Mouse (Mus musculus) lung, embryonic 16.5 days (tissue): ENCODE measurements at regions not wholly inside any gene's neighbourhood (a gene's known extent, or its start where the extent isn't known, plus 50 kb on each side); places are given as distances from the start of the nearest gene placed in this dataset.

Source experiments
- ATAC-seq: fragments of 200-750 bp; cut with Nextera tagmentation; 2 replicates; pipeline ENCODE4 v1.8.0; 2017; ENCODE audit warnings: low read depth, mild to moderate bottlenecking, moderate library complexity
- H3K27ac ChIP-seq: fragments of 300-500 bp; sonication (generic); 2 replicates; pipeline ENCODE4 v1.5.1; 2014; ENCODE audit warnings: mild to moderate bottlenecking, control low read depth, low read length
- H3K27me3 ChIP-seq: fragments of 300-500 bp; sonication (generic); 2 replicates; pipeline ENCODE4 v1.6.1; 2014; ENCODE audit warnings: low read depth, low read length, mixed read lengths; ENCODE audit not compliant: control insufficient read depth, insufficient read depth
- H3K36me3 ChIP-seq: fragments of 300-500 bp; sonication (generic); 2 replicates; pipeline ENCODE4 v1.6.1; 2014; ENCODE audit warnings: low read length; ENCODE audit not compliant: control insufficient read depth, insufficient read depth
- H3K4me1 ChIP-seq: fragments of 300-500 bp; sonication (generic); replicated peaks from 2 replicates; pipeline ENCODE4 v1.6.1; 2014; ENCODE audit warnings: low read length, mixed read lengths; ENCODE audit not compliant: control insufficient read depth, insufficient read depth
- H3K4me2 ChIP-seq: fragments of 300-500 bp; sonication (generic); 2 replicates; pipeline ENCODE4 v1.6.1; 2014; ENCODE audit warnings: low read depth, low read length, control low read depth
- H3K4me3 ChIP-seq: fragments of 300-500 bp; sonication (generic); 2 replicates; pipeline ENCODE4 v1.5.1; 2014; ENCODE audit warnings: mild to moderate bottlenecking, low read length, control low read depth
- H3K9ac ChIP-seq: fragments of 300-500 bp; sonication (generic); 2 replicates; pipeline ENCODE4 v1.6.1; 2014; ENCODE audit warnings: low read length, control low read depth
- H3K9me3 ChIP-seq: fragments of 300-500 bp; sonication (generic); 2 replicates; pipeline ENCODE4 v1.6.1; 2016; ENCODE audit warnings: low read length; ENCODE audit not compliant: control insufficient read depth
- WGBS: fragments of 180-500 bp; shearing (Covaris S2); extraction: QIAGEN DNeasy Blood & Tissue Kit; methylation state at CpG from one replicate; pipeline ENCODE4 v1.1.7; 2014; 5-methylcytosine and 5-hydroxymethylcytosine counted together

DNA sequence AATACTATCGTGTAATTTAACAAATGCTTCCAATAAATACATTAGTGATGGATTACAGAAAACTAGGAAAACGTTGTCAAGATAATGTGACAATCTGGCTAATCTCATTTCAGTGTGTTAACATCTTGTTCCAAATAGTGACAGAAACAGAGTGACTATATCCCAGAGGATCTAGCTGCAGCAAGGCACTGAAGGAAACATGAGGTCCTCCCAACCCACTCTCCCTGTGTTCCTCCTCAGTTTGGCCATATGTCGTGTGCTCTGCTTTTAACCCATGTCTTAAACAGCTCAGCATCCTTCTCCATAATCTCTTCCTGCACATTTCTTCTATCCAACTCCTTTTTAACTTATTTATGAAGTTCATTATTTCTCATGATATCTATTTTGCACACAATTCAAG is 223.6 kb upstream of the Lyplal1 start:
- Histone ChIP-seq H3K27me3 (no peaks in the 10 kb centered on the region), H3K4me3 (no peak overlapping the region), H3K4me1 (peaks cover 4% of the 10 kb centered on the region), H3K9ac (no peak overlapping the region), H3K9me3 (no peaks in the 10 kb centered on the region), H3K36me3 (no peaks in the 10 kb centered on the region), H3K4me2 (no peak overlapping the region), H3K27ac (no peak overlapping the region)
- no peak for ATAC-seq
- 70% methylated on average over 3 of the region's 3 CpGs for WGBS

DNA sequence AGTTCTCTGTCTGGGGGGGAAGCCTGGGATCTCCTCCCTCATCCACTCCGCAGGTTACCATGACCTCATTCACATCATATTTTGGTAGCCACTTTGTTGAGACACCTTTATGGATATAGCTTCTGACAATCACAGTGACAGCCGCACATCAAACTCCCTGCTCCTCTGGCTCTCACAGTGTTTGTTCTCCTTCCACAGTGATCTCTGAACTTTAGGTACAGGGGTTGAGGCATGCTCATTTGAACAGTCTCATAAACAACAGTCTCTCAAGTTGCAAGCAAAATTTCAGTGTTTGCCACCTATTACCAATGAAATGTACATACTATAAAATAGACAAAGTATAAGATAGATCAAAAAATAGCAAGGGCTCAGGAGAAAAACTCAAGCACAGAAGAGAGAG is 200.2 kb upstream of the Lyplal1 start:
- H3K4me2 ChIP-seq: no peak overlapping the region
- H3K36me3 ChIP-seq: no peaks in the 10 kb centered on the region
- 71% methylated on average over 2 of the region's 2 CpGs for whole genome bisulfite sequencing
- no peaks in the 10 kb centered on the region for H3K27me3 ChIP-seq
- H3K9ac ChIP-seq: no peak overlapping the region
- no peaks in the 10 kb centered on the region for H3K9me3 ChIP-seq
- no peak overlapping the region for H3K4me3 ChIP-seq
- no peak for ATAC-seq
- no peak overlapping the region for H3K27ac ChIP-seq
- no peaks in the 10 kb centered on the region for H3K4me1 ChIP-seq

DNA sequence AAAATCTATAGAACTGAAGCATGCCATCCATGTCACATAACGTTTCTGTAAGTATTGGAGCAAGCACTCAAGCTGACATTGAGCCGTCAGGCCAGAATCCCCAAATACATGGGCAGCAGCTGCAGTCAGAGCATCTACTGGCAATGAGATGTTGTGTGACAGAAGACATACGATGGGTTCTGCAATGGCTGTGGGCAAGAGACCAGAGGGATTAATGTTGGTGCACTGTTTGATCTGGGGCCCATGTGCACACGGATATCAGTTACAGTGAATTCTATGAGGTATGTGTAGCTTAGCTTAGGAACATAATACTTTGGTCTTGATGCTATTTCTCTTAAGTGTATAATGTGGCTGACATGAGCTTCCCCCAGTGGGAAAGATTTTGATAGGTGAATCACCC is 197.1 kb upstream of the Lyplal1 start:
- ATAC-seq: no peak
- Histone ChIP-seq H3K36me3 (no peaks in the 10 kb centered on the region), H3K27ac (no peak overlapping the region), H3K27me3 (no peaks in the 10 kb centered on the region), H3K4me3 (no peak overlapping the region), H3K9ac (no peak overlapping the region), H3K9me3 (no peaks in the 10 kb centered on the region), H3K4me2 (no peak overlapping the region), H3K4me1 (no peaks in the 10 kb centered on the region)
- 61% methylated on average over 4 of the region's 4 CpGs for WGBS

DNA sequence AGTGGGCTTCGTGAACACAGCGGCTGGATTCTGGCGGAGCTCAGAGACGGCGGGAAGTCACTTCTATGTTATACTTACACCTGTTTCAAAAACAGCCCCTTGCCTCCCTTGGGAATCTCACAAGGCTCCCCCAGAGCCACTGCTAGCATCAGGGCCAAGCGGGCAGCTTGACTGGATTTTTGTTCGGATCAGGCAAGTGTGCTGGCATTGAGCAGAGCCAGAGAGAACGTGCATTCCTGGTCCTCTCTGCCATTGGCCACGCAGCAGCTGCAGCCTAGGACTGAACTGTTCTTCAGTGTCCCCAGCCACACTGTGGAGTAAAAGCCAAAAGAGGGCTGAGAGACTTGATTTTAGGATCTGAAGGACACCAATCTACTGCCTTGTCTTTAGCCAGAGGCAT is 195.6 kb upstream of the Lyplal1 start:
- no peak overlapping the region for H3K27ac ChIP-seq
- ATAC-seq: no peak
- WGBS: 87% methylated on average over 9 of the region's 9 CpGs

DNA sequence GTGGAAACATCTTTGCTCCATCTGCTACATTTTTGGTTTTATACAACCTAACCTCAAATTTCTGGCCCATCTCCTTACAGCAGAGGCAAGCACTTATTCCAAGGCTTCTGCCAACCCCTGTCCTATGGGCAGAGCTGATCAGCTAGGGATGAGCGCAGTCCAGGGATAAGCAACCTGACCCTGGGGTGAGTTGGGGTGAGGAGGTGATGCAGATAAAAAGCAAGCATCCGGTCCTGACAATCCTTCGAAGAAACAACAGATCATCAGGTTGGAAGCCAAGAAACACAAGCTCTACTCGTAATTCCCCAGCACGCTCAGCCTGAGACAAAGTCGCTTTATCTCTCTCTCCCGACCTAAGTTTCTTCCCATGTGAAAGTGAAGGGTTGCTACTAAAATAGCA is 194.9 kb upstream of the Lyplal1 start:
- 59% methylated on average over 7 of the region's 7 CpGs for WGBS
- Histone ChIP-seq H3K4me2 (no peak overlapping the region), H3K9me3 (no peaks in the 10 kb centered on the region), H3K27ac (no peak overlapping the region), H3K36me3 (no peaks in the 10 kb centered on the region), H3K27me3 (no peaks in the 10 kb centered on the region), H3K4me1 (no peaks in the 10 kb centered on the region), H3K4me3 (no peak overlapping the region), H3K9ac (no peak overlapping the region)
- no peak for ATAC-seq

More for the DNA sequence above, 195.6 kb upstream of the Lyplal1 start:
- H3K4me1 ChIP-seq: no peaks in the 10 kb centered on the region
- H3K27me3 ChIP-seq: no peaks in the 10 kb centered on the region
- no peak overlapping the region for H3K4me3 ChIP-seq
- H3K4me2 ChIP-seq: no peak overlapping the region
- no peaks in the 10 kb centered on the region for H3K9me3 ChIP-seq
- H3K36me3 ChIP-seq: no peaks in the 10 kb centered on the region
- no peak overlapping the region for H3K9ac ChIP-seq

DNA sequence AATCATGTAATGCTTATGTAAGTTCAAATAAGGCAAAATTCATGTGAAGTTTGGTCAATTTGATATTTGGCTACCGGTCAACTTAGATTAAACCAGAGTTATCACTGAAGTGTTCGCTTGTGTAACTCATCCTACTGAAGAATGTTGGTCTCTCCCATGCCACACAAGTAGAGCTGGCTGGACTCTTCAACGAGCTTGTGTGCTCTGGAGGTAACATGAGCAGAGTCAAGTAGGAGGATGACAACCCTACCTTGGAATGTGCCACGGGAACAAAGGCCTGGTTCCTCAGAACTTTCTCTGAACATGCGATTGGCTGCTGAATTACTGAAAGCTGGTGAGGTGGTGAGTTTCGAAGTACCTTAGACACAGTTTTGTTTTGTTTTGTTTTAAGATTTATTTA is 190.5 kb upstream of the Lyplal1 start:
- no peaks in the 10 kb centered on the region for H3K9me3 ChIP-seq
- ATAC-seq: peak; percentile 94
- no peak overlapping the region for H3K4me2 ChIP-seq
- no peak overlapping the region for H3K9ac ChIP-seq
- no peaks in the 10 kb centered on the region for H3K27me3 ChIP-seq
- 53% methylated on average over 6 of the region's 6 CpGs for whole genome bisulfite sequencing
- no peaks in the 10 kb centered on the region for H3K36me3 ChIP-seq
- no peak overlapping the region for H3K4me3 ChIP-seq
- H3K27ac ChIP-seq: no peak overlapping the region
- H3K4me1 ChIP-seq: no peaks in the 10 kb centered on the region

DNA sequence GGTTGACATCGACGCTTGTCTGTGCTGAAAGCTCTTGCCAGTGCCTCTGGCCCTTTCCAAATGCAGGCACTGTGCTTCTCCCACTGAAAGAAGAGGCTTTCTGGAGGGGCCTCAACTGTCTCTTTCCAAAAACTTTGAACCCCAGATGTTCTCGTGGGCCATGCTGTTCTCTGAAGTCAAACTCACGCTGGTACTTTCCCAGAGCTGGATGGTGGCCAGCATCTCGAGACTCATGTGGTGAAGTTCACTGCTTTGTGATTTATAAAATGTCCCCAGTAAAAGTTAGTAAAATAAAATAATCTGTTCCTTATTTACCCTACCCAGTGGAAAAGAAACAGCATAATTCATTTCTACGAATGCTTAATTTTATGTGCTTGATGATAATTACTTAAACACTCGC is 180.4 kb upstream of the Lyplal1 start:
- H3K36me3 ChIP-seq: no peaks in the 10 kb centered on the region
- peaks cover 3% of the 10 kb centered on the region; the same call in 1 of the 2 replicates for H3K4me1 ChIP-seq
- H3K9me3 ChIP-seq: no peaks in the 10 kb centered on the region
- no peak overlapping the region for H3K4me3 ChIP-seq
- H3K27me3 ChIP-seq: no peaks in the 10 kb centered on the region
- WGBS: 71% methylated on average over 7 of the region's 7 CpGs
- no peak for ATAC-seq
- H3K4me2 ChIP-seq: no peak overlapping the region
- H3K9ac ChIP-seq: no peak overlapping the region
- no peak overlapping the region for H3K27ac ChIP-seq

DNA sequence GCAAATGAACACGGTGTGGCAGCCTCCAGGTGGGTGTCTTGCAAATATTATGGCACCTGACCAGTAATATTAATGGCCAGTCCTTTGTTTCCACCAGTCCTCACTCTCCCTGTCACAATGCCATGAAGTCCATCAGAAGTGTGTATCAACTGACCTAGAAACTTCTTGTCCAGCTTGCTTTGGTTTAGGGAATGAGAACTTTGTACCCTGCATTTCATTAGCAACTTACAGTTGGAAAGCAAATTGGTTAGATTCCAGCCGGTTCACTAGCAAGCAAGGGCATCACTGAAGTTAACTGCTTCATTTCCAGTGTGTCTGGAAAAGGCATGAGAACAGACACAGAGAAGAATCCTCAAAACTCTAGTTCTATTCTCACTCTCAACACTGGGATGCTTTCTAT is 178.1 kb upstream of the Lyplal1 start:
- Histone ChIP-seq H3K9me3 (no peaks in the 10 kb centered on the region), H3K4me3 (no peak overlapping the region), H3K4me1 (peaks cover 3% of the 10 kb centered on the region; the same call in 1 of the 2 replicates), H3K27ac (no peak overlapping the region), H3K36me3 (no peaks in the 10 kb centered on the region), H3K4me2 (no peak overlapping the region), H3K9ac (no peak overlapping the region), H3K27me3 (no peaks in the 10 kb centered on the region)
- 49% methylated on average over 2 of the region's 2 CpGs for WGBS
- ATAC-seq: no peak

DNA sequence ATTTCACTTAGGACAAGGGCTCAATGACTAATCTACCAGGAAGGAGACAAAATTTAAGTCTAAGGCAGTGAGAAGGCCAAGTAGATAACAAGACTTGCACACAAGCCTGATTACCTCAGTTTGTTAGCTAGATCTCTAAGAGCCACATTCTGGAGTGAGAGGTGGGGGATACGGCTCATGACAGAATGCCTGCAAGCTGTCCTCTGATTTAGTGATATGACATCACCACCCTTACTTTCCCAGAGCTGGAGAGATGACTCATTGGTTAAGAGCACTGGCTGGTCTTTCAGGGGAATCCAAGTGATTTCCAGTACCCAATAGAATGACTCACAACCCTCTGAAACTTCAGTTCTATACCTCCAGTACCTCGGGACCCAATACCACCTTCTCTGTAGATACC is 177.5 kb upstream of the Lyplal1 start:
- Histone ChIP-seq H3K4me3 (no peak overlapping the region), H3K27ac (no peak overlapping the region), H3K4me2 (no peak overlapping the region), H3K9me3 (no peaks in the 10 kb centered on the region), H3K27me3 (no peaks in the 10 kb centered on the region), H3K36me3 (no peaks in the 10 kb centered on the region), H3K9ac (no peak overlapping the region), H3K4me1 (peaks cover 3% of the 10 kb centered on the region; the same call in 1 of the 2 replicates)
- no peak for ATAC-seq
- 60% methylated on average over 2 of the region's 2 CpGs for WGBS

DNA sequence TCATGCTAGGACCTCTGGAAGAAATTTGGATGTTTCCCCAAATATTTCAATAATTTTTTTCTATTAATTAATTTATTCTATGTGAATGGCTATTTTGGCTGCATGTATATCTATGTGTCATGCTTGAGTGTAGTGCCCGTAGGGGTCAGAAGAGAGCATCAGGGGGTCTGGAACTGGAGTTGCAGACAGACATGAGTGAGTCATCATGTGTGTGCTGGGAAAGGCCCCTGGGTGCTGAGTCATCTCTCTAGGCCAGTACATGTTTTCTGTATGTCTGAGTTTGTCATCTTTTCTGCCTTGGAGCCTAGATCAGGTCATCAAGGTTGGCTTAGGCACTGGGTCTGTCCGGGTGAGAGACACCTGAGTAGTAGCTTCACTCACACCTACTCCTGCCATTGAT is 172.0 kb upstream of the Lyplal1 start:
- H3K4me3 ChIP-seq: no peak overlapping the region
- no peaks in the 10 kb centered on the region for H3K9me3 ChIP-seq
- H3K27ac ChIP-seq: no peak overlapping the region
- H3K9ac ChIP-seq: no peak overlapping the region
- no peaks in the 10 kb centered on the region for H3K4me1 ChIP-seq
- no peaks in the 10 kb centered on the region for H3K27me3 ChIP-seq
- H3K36me3 ChIP-seq: no peaks in the 10 kb centered on the region
- ATAC-seq: no peak
- WGBS: 91% methylated on average over 2 of the region's 2 CpGs
- no peak overlapping the region for H3K4me2 ChIP-seq
